Mouse (Mus musculus) left cerebral cortex, adult 8-10 months (tissue): ENCODE data around the gene Rcc1. TPM values are rescaled to one million over a fixed set of nuclear protein-coding genes. Genes with fewer than 3 reads are reported as not detected.
"Not testable (repeated sequence)": the region's sequence is repeated elsewhere in the genome, so short reads cannot be mapped to it uniquely, and the experiment has no call there.

ENCODE experiments used
- DNase-seq, 2 experiments: peaks; one replicate each; pipeline ENCODE4 v3.0.0; 2022; ENCODE audit warnings: low spot score in 2 of 2
- total RNA-seq, 4 experiments: library from RNA; stranded (reverse); gene quantifications; 2 replicates each; pipeline ENCODE4 v1.2.4; 2022

The Rcc1 gene
- total RNA-seq, 4 experiments from 2014 or later: 12.0 to 15.5 (median 14.2) TPM

GRCm38 (mm10) chr4:132288840-132289239, 64.6 kb downstream of the Rcc1 start:
- DNase-seq: not testable (repeated sequence)

Other genes with a start within 250 kb of the Rcc1 start
- gene Oprd1, start 209.1 kb downstream of the Rcc1 start, total RNA-seq: 10 to 100 TPM; 17.7 to 22.3 (median 21.3) TPM
- gene Ythdf2, start 141.3 kb downstream of the Rcc1 start, total RNA-seq: 10 to 100 TPM; 40.1 to 43.4 (median 41.4) TPM
- gene Gmeb1, start 92.0 kb downstream of the Rcc1 start, total RNA-seq: 10 to 100 TPM; 18.9 to 24.7 (median 20.2) TPM
- gene Taf12, start 79.2 kb downstream of the Rcc1 start, total RNA-seq: 10 to 100 TPM; 15.7 to 22.4 (median 20.4) TPM
- 1 to 10 TPM; 1.5 to 3.3 (median 2.3) TPM for gene Rab42, start 50.2 kb downstream of the Rcc1 start, total RNA-seq
- 10 to 100 TPM; 20.6 to 30.6 (median 29.0) TPM for gene Trnau1ap, start 24.1 kb downstream of the Rcc1 start, total RNA-seq
- 10 to 100 TPM in 2 of 4 experiments, 1 to 10 TPM in 2; 8.9 to 14.6 (median 11.9) TPM for gene Phactr4, start 68.9 kb upstream of the Rcc1 start, total RNA-seq
- gene Med18, start 110.3 kb upstream of the Rcc1 start, total RNA-seq: 10 to 100 TPM in 2 of 4 experiments, 1 to 10 TPM in 2; 9.2 to 12.0 (median 9.8) TPM
- 10 to 100 TPM in 2 of 4 experiments, 1 to 10 TPM in 2; 9.7 to 12.3 (median 10.1) TPM for gene Sesn2, start 156.9 kb upstream of the Rcc1 start, total RNA-seq
- 100 to 1,000 TPM; 377 to 510 (median 435) TPM for gene Atpif1, start 180.1 kb upstream of the Rcc1 start, total RNA-seq
- 100 to 1,000 TPM in 2 of 4 experiments, 10 to 100 TPM in 2; 97.8 to 114 (median 101) TPM for gene Dnajc8, start 181.9 kb upstream of the Rcc1 start, total RNA-seq
- 1 to 10 TPM; 1.1 to 3.0 (median 1.8) TPM for gene Ptafr, start 210.5 kb upstream of the Rcc1 start, total RNA-seq